Mouse (Mus musculus) heart, postnatal 0 days (tissue): ENCODE data around the gene Chst15.

Experiments
- CTCF ChIP-seq: IDR thresholded peaks from 2 replicates; pipeline ENCODE4 v1.5.1; 2016; ENCODE audit warnings: antibody characterized with exemption, control low read depth, low read depth
- EP300 ChIP-seq: IDR thresholded peaks from 2 replicates; pipeline ENCODE4 v1.6.1; 2016; ENCODE audit warnings: antibody characterized with exemption, low read depth

- TF ChIP-seq CTCF, result no peak
- TF ChIP-seq EP300, result no peak
These were observed 63.5 kb downstream of the Chst15 start for GRCm38 (mm10) chr7:132253513-132253912.
